Mouse (Mus musculus) limb, embryonic 14.5 days (tissue): Measurements from ENCODE around the gene Wbp1. TPM values are rescaled to one million over a fixed set of nuclear protein-coding genes. Genes with fewer than 3 reads are reported as not detected.

Experiments
- ATAC-seq: fragments of 200-750 bp; cut with Nextera tagmentation; 2 replicates; pipeline ENCODE4 v1.8.0; 2017; ENCODE audit warnings: low read depth, moderate number of reproducible peaks, moderate TSS enrichment; ENCODE audit not compliant: low FRiP score
- DNase-seq: peaks from one replicate; pipeline ENCODE4 v3.0.0-alpha.2; 2015; ENCODE audit warnings: low spot score
- H3K27ac ChIP-seq: fragments of 300-500 bp; sonication (generic); replicated peaks from 2 replicates; pipeline ENCODE4 v1.5.1; 2014; ENCODE audit warnings: low read depth, mild to moderate bottlenecking, low read length, moderate library complexity, mixed read lengths
- H3K27me3 ChIP-seq: fragments of 300-500 bp; sonication (generic); 2 replicates; pipeline ENCODE4 v1.6.1; 2014; ENCODE audit warnings: low read length, mixed read lengths; ENCODE audit not compliant: control insufficient read depth, insufficient read depth
- H3K36me3 ChIP-seq: fragments of 300-500 bp; sonication (generic); 2 replicates; pipeline ENCODE4 v1.6.1; 2014; ENCODE audit warnings: mild to moderate bottlenecking, low read length, moderate library complexity, mixed read lengths; ENCODE audit not compliant: control insufficient read depth, insufficient read depth
- H3K4me1 ChIP-seq: fragments of 300-500 bp; sonication (generic); 2 replicates; pipeline ENCODE4 v1.6.1; 2014; ENCODE audit warnings: antibody characterized with exemption, low read length, mixed read lengths; ENCODE audit not compliant: control insufficient read depth, insufficient read depth
- H3K4me2 ChIP-seq: fragments of 300-500 bp; sonication (generic); replicated peaks from 2 replicates; pipeline ENCODE4 v1.6.1; 2014; ENCODE audit warnings: low read depth, mild to moderate bottlenecking, low read length, moderate library complexity; ENCODE audit not compliant: severe bottlenecking
- H3K4me3 ChIP-seq: fragments of 300-500 bp; sonication (generic); replicated peaks from 2 replicates; pipeline ENCODE4 v1.5.1; 2014; ENCODE audit warnings: low read length
- H3K9ac ChIP-seq: fragments of 300-500 bp; sonication (generic); 2 replicates; pipeline ENCODE4 v1.6.1; 2014; ENCODE audit warnings: mild to moderate bottlenecking, low read depth, low read length, moderate library complexity; ENCODE audit not compliant: severe bottlenecking
- H3K9me3 ChIP-seq: fragments of 300-500 bp; sonication (generic); 2 replicates; pipeline ENCODE4 v1.6.1; 2016; ENCODE audit warnings: low read length; ENCODE audit not compliant: control insufficient read depth
- POLR2A ChIP-seq: fragments of 200-500 bp; IDR thresholded peaks from 2 replicates; pipeline ENCODE4 v1.8.0; 2012; ENCODE audit warnings: inconsistent platforms, mild to moderate bottlenecking, moderate library complexity, borderline replicate concordance; ENCODE audit not compliant: insufficient read depth, insufficient read length; ENCODE audit errors: extremely low read depth
- WGBS: fragments of 180-500 bp; shearing (Covaris S2); extraction: QIAGEN DNeasy Blood & Tissue Kit; methylation state at CpG from one replicate; pipeline ENCODE4 v1.1.7; 2014; 5-methylcytosine and 5-hydroxymethylcytosine counted together
- polyA plus RNA-seq, 2 experiments: library from polyadenylated mRNA; depleted of rRNA in 1 of 2; stranded (reverse) in 1 of 2; unstranded in 1 of 2; fragments of >200 nt; fragmentation: Nextera tagmentation in 1 of 2; extraction: Ambion mirVana in 1 of 2; gene quantifications; 2 replicates each; pipeline versions ENCODE4 v1.2.1 to v1.2.3; 2012 to 2014

Gene Wbp1
- polyA plus RNA-seq, 2 experiments: 83.0 to 191 TPM

DNA sequence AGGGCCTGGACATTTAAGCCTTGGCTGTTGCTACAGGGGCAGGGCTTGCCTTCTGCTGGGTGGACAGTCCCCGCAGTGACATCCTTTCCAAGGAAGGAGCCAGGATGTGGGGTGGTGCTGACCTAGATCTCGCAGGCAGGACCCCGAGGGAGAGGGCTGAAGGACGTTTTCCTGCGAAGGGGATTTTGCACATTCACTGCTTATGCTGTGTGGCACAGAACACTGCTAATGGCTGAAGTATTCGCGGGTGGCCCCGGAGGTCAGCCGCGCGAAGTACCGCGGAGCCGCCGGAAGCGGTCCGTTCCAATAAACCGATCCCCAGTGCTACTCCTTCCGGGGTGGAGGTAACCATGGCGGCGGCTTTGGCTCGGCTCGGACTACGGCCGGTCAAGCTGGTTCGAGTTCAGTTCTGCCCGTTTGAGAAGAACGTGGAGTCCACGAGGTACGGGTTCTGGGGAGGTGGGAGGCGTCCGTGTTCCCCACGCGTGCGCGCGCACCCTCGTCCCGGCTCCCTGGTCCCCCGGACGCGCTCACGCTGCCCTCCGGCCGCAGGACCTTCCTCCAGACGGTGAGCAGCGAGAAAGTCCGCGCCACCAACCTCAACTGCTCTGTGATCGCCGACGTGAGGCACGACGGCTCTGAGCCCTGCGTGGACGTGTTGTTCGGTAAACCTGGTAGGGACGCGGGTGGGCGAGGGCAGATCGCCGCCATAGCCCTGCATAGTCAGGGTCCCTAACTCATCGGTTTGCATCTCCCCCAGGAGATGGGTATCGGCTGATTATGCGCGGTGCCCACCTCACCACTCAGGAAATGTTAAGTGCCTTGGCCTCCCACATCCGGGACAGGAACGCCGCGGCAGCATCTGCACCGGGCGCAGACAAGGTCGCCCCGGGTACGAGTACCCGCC, 12.3 kb downstream of the Wbp1 start, which contains the start of gene Mrpl53:
TSS of gene Mrpl53 (plus strand) at position 279 of the 907 bp plus-strand sequence.
- Histone ChIP-seq H3K4me2 (peak within 1 kb of the TSS; percentile 86), H3K27ac (peak within 1 kb of the TSS; percentile 71), H3K9ac (peak within 1 kb of the TSS; percentile 89), H3K36me3 (peaks cover 12% of the 10 kb centered on the region; the same call in 1 of the 2 replicates), H3K4me3 (peak within 1 kb of the TSS; percentile 84), H3K4me1 (peaks cover 12% of the 10 kb centered on the region), H3K9me3 (no peaks in the 10 kb centered on the region), H3K27me3 (no peaks in the 10 kb centered on the region)
- peak; percentile 72 for DNase-seq
- TF ChIP-seq POLR2A: peak; percentile 56; the same call in 1 of the 2 replicates
- peak; percentile 87 for ATAC-seq
- under 1% methylated on average over 76 of the region's 76 CpGs for WGBS

- Histone ChIP-seq H3K4me3 (peak overlapping the region; percentile 84), H3K36me3 (peaks cover 12% of the 10 kb centered on the region; the same call in 1 of the 2 replicates), H3K4me1 (peaks cover 19% of the 10 kb centered on the region), H3K27ac (no peak overlapping the region), H3K9ac (no peak overlapping the region), H3K4me2 (peak overlapping the region; percentile 86), H3K27me3 (no peaks in the 10 kb centered on the region), H3K9me3 (no peaks in the 10 kb centered on the region)
- 36% methylated on average over 12 of the region's 13 CpGs for WGBS
- TF ChIP-seq POLR2A: no peak
- ATAC-seq (no peak), DNase-seq (peak; percentile 53)
Observed at GRCm38 (mm10) chr6:83107566-83108400, 13.6 kb downstream of the Wbp1 start.

GRCm38 (mm10) chr6:83104158-83104557, 17.2 kb downstream of the Wbp1 start:
- 77% methylated on average over 4 of the region's 4 CpGs for WGBS
- H3K4me3 ChIP-seq: no peak overlapping the region

DNA sequence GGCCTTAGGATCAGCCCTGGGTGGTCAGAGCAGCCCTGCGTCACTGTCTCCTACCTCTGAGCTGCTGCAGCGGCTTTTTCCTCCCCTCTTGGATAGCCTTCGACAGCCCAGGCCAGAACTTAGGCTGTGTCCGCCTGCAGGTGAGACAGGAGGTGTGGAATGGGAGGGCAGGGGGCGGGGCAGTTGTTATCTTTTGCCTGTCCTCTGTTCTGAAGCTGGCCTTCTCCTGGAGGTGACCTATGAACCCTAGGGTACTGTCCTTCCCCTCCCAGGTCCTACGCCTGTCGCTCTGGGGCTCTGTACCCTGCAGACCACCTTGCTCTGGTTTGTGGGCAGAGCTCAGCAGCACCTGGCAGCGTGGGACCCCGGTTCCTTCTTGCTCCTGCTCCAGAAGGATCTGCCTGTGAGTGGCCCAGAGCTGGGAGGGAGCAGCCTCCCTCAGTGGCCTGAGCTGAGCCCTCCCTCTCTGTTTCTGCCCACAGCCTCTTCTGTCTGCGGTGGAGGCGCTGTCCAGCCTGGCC, 18.2 kb downstream of the Wbp1 start:
- WGBS: 52% methylated on average over 11 of the region's 11 CpGs
- TF ChIP-seq POLR2A: no peak

More at GRCm38 (mm10) chr6:83104158-83104557, 17.2 kb downstream of the Wbp1 start:
- Histone ChIP-seq H3K27me3 (no peaks in the 10 kb centered on the region), H3K9me3 (no peaks in the 10 kb centered on the region), H3K4me1 (peaks cover 19% of the 10 kb centered on the region), H3K4me2 (no peak overlapping the region), H3K27ac (no peak overlapping the region), H3K36me3 (peaks cover 6% of the 10 kb centered on the region; the same call in 1 of the 2 replicates), H3K9ac (no peak overlapping the region)
- DNase-seq (no peak), ATAC-seq (no peak)
- no peak for TF ChIP-seq POLR2A

More for the DNA sequence above, 18.2 kb downstream of the Wbp1 start:
- H3K4me1 ChIP-seq: peaks cover 16% of the 10 kb centered on the region
- no peak for ATAC-seq
- no peak overlapping the region for H3K27ac ChIP-seq
- H3K9me3 ChIP-seq: no peaks in the 10 kb centered on the region
- H3K36me3 ChIP-seq: peaks cover 6% of the 10 kb centered on the region; the same call in 1 of the 2 replicates
- peak overlapping the region; percentile 76 for H3K9ac ChIP-seq
- H3K4me3 ChIP-seq: peak overlapping the region; percentile 76; the same call in 1 of the 2 replicates
- H3K27me3 ChIP-seq: no peaks in the 10 kb centered on the region
- H3K4me2 ChIP-seq: peak overlapping the region; percentile 98
- no peak for DNase-seq
